Mouse (Mus musculus): ENCODE measurements around the gene Lingo1.

The Lingo1 gene

GRCm38 (mm10) chr9:56803146-56803545, 6.9 kb upstream of the Lingo1 start:
- TF ChIP-seq GATA4 (IDR thresholded peaks at IDR 0.05; ENCODE audit: insufficient replicate concordance, low read length), result no peak

GRCm38 (mm10) chr9:56797876-56798275, 1.6 kb upstream of the Lingo1 start:
- TF ChIP-seq GATA4 (IDR thresholded peaks at IDR 0.05; ENCODE audit: insufficient replicate concordance, low read length), result no peak

GRCm38 (mm10) chr9:56796656-56797131, 426 bp upstream of the Lingo1 start:
- no peak for TF ChIP-seq GATA4 (IDR thresholded peaks at IDR 0.05; ENCODE audit: insufficient replicate concordance, low read length)

GRCm38 (mm10) chr9:56791696-56792261, 4.5 kb downstream of the Lingo1 start:
- no peak for TF ChIP-seq GATA4 (IDR thresholded peaks at IDR 0.05; ENCODE audit: insufficient replicate concordance, low read length)

- no peak for TF ChIP-seq GATA4 (IDR thresholded peaks at IDR 0.05; ENCODE audit: insufficient replicate concordance, low read length)
Measured at GRCm38 (mm10) chr9:56784576-56784975, 11.7 kb downstream of the Lingo1 start.

GRCm38 (mm10) chr9:56776881-56777801, 19.1 kb downstream of the Lingo1 start:
- no peak for TF ChIP-seq GATA4 (IDR thresholded peaks at IDR 0.05; ENCODE audit: insufficient replicate concordance, low read length)

GRCm38 (mm10) chr9:56775161-56775934, 20.9 kb downstream of the Lingo1 start:
- no peak for TF ChIP-seq GATA4 (IDR thresholded peaks at IDR 0.05; ENCODE audit: insufficient replicate concordance, low read length)

- TF ChIP-seq GATA4 (IDR thresholded peaks at IDR 0.05; ENCODE audit: insufficient replicate concordance, low read length), result no peak
Measured at GRCm38 (mm10) chr9:56774231-56774630, 22.0 kb downstream of the Lingo1 start.

- TF ChIP-seq GATA4 (IDR thresholded peaks at IDR 0.05; ENCODE audit: insufficient replicate concordance, low read length), result no peak
Measured at GRCm38 (mm10) chr9:56773666-56774065, 22.6 kb downstream of the Lingo1 start.

GRCm38 (mm10) chr9:56767653-56768136, 28.6 kb downstream of the Lingo1 start:
- no peak for TF ChIP-seq GATA4 (IDR thresholded peaks at IDR 0.05; ENCODE audit: insufficient replicate concordance, low read length)

- TF ChIP-seq GATA4 (IDR thresholded peaks at IDR 0.05; ENCODE audit: insufficient replicate concordance, low read length), result no peak
Measured at GRCm38 (mm10) chr9:56766629-56767357, 29.5 kb downstream of the Lingo1 start.

GRCm38 (mm10) chr9:56762106-56762562, 34.1 kb downstream of the Lingo1 start:
- TF ChIP-seq GATA4 (IDR thresholded peaks at IDR 0.05; ENCODE audit: insufficient replicate concordance, low read length), result no peak

GRCm38 (mm10) chr9:56757791-56758190, 38.5 kb downstream of the Lingo1 start:
- TF ChIP-seq GATA4 (IDR thresholded peaks at IDR 0.05; ENCODE audit: insufficient replicate concordance, low read length), result no peak

- no peak for TF ChIP-seq GATA4 (IDR thresholded peaks at IDR 0.05; ENCODE audit: insufficient replicate concordance, low read length)
Measured at GRCm38 (mm10) chr9:56755119-56755518, 41.1 kb downstream of the Lingo1 start.

GRCm38 (mm10) chr9:56753386-56753785, 42.9 kb downstream of the Lingo1 start:
- no peak for TF ChIP-seq GATA4 (IDR thresholded peaks at IDR 0.05; ENCODE audit: insufficient replicate concordance, low read length)
